20 mouse cellular contexts compared by ENCODE assay signal in the genomic region with DNA sequence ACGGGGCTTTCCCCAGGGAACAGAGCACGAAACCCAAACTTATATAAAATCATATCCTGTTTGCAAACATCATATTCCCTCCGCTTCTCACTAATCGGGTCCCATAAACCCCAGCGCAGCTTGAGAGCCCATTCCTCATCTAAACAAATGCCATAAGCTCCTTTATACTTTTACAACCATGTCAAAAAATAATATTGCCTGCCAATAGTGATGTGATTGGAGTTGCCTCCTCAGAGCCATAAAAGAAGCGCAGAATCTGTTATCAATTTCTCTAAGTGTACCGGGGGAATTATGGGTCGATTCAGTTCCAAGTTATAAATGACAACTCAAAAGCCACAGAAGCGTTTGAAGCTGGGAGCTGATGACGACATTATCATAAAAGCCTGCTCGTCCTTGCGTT.
"Had no signal": no experiment of that assay in that cellular context is flagged by ENCODE, and none has a peak within 500 bp of the region (broad histone marks: within the 10 kb centered on the region; RNA-seq: fewer than 3 reads in every experiment).

No protein-coding gene starts in this region.

- H3K36me3 ChIP-seq: liver, embryonic 12.5 days; liver, embryonic 15.5 days; lung, embryonic 15.5 days; midbrain, embryonic 10.5 days; midbrain, embryonic 13.5 days; neural tube, embryonic 12.5 days had no signal

- H3K9me3 ChIP-seq: liver, embryonic 12.5 days; liver, embryonic 15.5 days; lung, embryonic 15.5 days; megakaryocyte, embryonic 14.5 days; midbrain, embryonic 10.5 days; midbrain, embryonic 13.5 days; neural tube, embryonic 12.5 days had no signal

- H3K9ac ChIP-seq: liver, embryonic 12.5 days; liver, embryonic 15.5 days; lung, embryonic 15.5 days; midbrain, embryonic 13.5 days; neural tube, embryonic 12.5 days had no signal

- DNase-seq: kidney, adult 18-20 months; kidney, postnatal 36 days; layer of hippocampus, postnatal 36 days; left cerebral cortex, postnatal 4 days; liver; lung, adult 18-20 months; lung, postnatal 10 days; lung, postnatal 36 days; thymus, adult 18-20 months; thymus, postnatal 4 days had no signal

- H3K4me2 ChIP-seq: liver, embryonic 12.5 days; liver, embryonic 15.5 days; lung, embryonic 15.5 days; midbrain, embryonic 13.5 days; neural tube, embryonic 12.5 days had no signal

- H3K4me3 ChIP-seq: left cerebral cortex, adult 2 months; liver, embryonic 12.5 days; liver, embryonic 15.5 days; lung, embryonic 15.5 days; megakaryocyte, embryonic 14.5 days; midbrain, embryonic 10.5 days; midbrain, embryonic 13.5 days; neural tube, embryonic 12.5 days had no signal

- H3K27ac ChIP-seq: kidney, postnatal 0 days; left cerebral cortex, adult 2 months; liver, embryonic 12.5 days; liver, embryonic 15.5 days; lung, embryonic 15.5 days; midbrain, embryonic 10.5 days; midbrain, embryonic 13.5 days; neural tube, embryonic 12.5 days had no signal

- H3K27me3 ChIP-seq: liver, embryonic 12.5 days; liver, embryonic 15.5 days; lung, embryonic 15.5 days; megakaryocyte, embryonic 14.5 days; midbrain, embryonic 13.5 days; neural tube, embryonic 12.5 days had no signal

- H3K4me1 ChIP-seq: liver, embryonic 12.5 days; liver, embryonic 15.5 days; lung, embryonic 15.5 days; megakaryocyte, embryonic 14.5 days; midbrain, embryonic 10.5 days; midbrain, embryonic 13.5 days; neural tube, embryonic 12.5 days had no signal

- ATAC-seq: intestine, embryonic 16.5 days; liver, embryonic 12.5 days; midbrain, embryonic 13.5 days had no signal
